Mouse (Mus musculus) ES-E14 (cell line): ENCODE results near the gene Ccl21a.
"Not testable (repeated sequence)": the region's sequence is repeated elsewhere in the genome, so short reads cannot be mapped to it uniquely, and the experiment has no call there.

Experiments used
- CHD2 ChIP-seq: IDR thresholded peaks from 2 replicates; pipeline ENCODE4 v1.6.1; 2014; ENCODE audit warnings: mild to moderate bottlenecking, low read depth, low read length, inconsistent platforms
- HCFC1 ChIP-seq: IDR thresholded peaks from 2 replicates; pipeline ENCODE4 v1.6.1; 2012; ENCODE audit warnings: low read length, inconsistent platforms, borderline replicate concordance; ENCODE audit not compliant: insufficient read depth

GRCm38 (mm10) chr4:42773893-42774292, at the start of gene Ccl21a:
- TF ChIP-seq HCFC1, CHD2: not testable (repeated sequence)
